Mouse (Mus musculus) liver, embryonic 11.5 days (tissue): Measurements from ENCODE around the gene Snap47. TPM values are rescaled to one million over a fixed set of nuclear protein-coding genes. Genes with fewer than 3 reads are reported as not detected.

Experiments used
- polyA plus RNA-seq: library from polyadenylated mRNA; unstranded; fragments of >200 nt; fragmentation: Nextera tagmentation; extraction: Ambion mirVana; gene quantifications from 2 replicates; pipeline ENCODE4 v1.2.1, GENCODE M21; 2014

Gene Snap47
- polyA plus RNA-seq, 1 experiment from 2014 or later: 57.9 TPM

Other genes with a start within 250 kb of the Snap47 start
- 104 and 106 TPM in 2 replicates for gene Mrpl55, start 248.7 kb downstream of the Snap47 start, polyA plus RNA-seq
- 38.4 and 41.3 TPM in 2 replicates for gene 2310033P09Rik, start 242.9 kb downstream of the Snap47 start, polyA plus RNA-seq
- 505 and 548 TPM in 2 replicates for gene Arf1, start 222.9 kb downstream of the Snap47 start, polyA plus RNA-seq
- gene Wnt3a, start 160.4 kb downstream of the Snap47 start, polyA plus RNA-seq: not detected in 2 replicates
- gene Wnt9a, start 144.3 kb downstream of the Snap47 start, polyA plus RNA-seq: 0.56 and 0.82 TPM in 2 replicates
- gene Prss38, start 75.5 kb downstream of the Snap47 start, polyA plus RNA-seq: not detected in 2 replicates
- gene Jmjd4, start 1.1 kb downstream of the Snap47 start, polyA plus RNA-seq: 10.8 and 12.7 TPM in 2 replicates
- 3.2 and 3.6 TPM in 2 replicates for gene Zfp867, start 21.3 kb upstream of the Snap47 start, polyA plus RNA-seq
- gene Zkscan17, start 75.6 kb upstream of the Snap47 start, polyA plus RNA-seq: 16.8 TPM in 2 replicates
- gene Nlrp3, start 90.4 kb upstream of the Snap47 start, polyA plus RNA-seq: 0.34 and 0.39 TPM in 2 replicates
- not detected in 2 replicates for gene Olfr222, start 125.0 kb upstream of the Snap47 start, polyA plus RNA-seq
- gene Olfr223, start 142.1 kb upstream of the Snap47 start, polyA plus RNA-seq: not detected in 2 replicates
- 44.9 and 46.7 TPM in 2 replicates for gene Mprip, start 210.1 kb upstream of the Snap47 start, polyA plus RNA-seq